Mouse (Mus musculus) gastrocnemius, postnatal 4 days (tissue): ENCODE measurements around the gene Inka1. TPM values are rescaled to one million over a fixed set of nuclear protein-coding genes. Genes with fewer than 3 reads are reported as not detected.

Source experiments
- DNase-seq, 2 experiments: peaks; one replicate each; pipeline ENCODE4 v3.0.0; 2021 to 2022; ENCODE audit warnings: low spot score in 2 of 2, mixed read lengths in 2 of 2
- total RNA-seq, 2 experiments: library from RNA; stranded (reverse); gene quantifications; 2 replicates each; pipeline ENCODE4 v1.2.3; 2021

Gene Inka1
- total RNA-seq, 2 experiments from 2014 or later = 18.8 to 22.1 TPM

DNA sequence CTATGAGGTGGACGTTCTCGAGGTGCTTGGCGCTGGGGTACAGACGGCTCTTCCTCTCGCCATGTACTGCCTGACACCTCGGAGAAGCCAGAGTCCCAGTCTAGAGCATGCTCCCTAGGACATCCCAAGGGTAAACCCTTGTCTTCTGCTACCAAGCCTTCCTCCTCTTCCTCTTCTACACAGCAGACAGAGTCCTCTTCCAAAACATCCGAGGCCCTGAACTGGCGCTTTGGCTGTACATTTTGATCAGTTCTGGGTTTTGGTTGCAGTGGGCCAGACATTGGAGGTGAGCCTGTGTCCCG is 974 bp downstream of the Inka1 start:
- DNase-seq = no peak

DNA sequence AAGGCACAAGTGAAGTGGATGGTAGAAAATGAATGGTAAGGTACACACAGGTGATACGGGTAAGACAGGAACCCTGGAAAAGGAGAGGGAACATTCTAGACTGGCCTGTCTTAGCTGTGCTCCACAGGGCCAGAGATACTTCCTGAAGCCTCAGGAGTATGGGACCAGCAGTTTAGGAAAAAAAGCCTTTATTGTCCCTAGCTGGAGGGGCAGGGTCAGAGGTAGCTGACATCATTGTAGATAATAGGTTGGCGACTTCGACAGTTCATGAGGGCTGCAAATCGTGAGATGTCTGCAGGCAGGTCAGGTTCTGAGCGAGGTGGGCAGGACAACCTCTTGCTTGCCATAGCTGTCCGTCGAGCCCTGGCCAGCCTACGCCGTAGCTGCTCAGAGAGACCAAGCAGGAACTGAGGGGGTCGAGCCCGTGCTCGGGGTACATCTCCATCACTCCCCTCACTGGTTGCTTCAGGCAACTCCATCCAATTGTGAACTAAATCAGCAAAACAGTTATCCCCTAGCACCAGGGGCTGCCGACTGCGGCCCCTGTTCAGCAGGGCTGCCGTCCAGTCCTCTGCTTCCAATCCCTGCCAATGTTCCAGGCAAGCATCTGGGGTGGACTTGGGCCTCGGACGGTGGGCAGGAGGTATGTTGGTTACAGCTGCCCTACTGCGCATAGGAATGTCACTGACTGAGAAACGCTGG is 1.5 kb downstream of the Inka1 start:
- no peak for DNase-seq

DNA sequence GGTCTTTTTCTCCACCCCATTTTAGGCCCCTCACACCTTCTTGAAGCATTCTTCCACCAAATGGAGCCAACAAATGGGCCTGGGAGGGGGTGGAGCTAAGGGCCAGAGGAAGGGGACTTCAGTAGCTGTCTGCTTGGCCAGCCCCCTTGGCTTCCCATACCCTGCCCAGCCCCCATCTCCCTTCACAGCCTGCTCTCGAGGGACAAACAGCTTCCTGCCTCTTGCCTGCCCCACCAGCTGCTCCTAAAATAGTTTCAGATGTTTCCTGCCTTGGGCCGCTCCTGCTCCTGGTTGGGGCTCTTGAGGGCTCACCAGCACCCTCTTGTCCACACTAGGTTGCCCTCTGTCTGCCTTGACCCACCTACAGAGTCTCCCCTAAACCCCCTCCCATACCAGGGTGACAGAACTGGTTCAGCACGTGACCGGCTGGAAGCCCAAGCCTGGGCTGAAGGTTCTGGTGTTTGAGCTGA is 2.2 kb downstream of the Inka1 start:
- DNase-seq = peak; percentile 66 to 85

DNA sequence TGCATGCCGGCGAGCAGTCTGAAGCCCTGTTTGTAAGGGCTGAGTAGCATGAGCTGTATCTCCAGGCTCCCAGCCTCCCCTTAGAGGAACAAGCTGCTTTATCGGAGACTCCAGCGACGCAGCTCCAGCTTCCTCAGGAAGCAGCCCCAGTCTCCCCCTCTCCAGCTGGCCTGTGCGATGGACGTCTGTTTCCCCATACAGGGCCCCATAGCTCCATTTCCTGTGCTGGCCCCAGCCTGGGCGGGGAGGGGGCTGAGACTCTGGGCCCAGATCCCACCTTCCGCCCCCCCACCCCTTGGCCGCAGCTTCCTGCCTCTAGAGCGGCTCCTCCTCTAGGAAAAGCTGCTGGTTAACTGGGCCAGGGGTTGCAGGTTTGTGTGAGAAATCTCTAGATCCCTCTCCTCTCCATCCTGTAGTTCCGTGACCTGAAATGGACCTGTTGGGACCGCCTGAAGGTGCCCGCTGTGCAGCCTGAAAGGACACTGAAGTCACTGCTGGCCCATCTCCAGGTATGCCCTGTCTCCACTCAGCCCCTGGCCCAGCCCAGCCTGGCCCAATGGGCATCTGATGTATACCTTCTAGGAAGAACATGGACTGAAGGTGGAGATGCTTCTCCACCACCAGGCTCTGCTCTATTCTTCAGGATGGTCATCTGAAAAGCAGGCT is 2.9 kb downstream of the Inka1 start, which contains the start of gene Gm20661:
TSS of gene Gm20661 (plus strand) at position 378 of the 666 bp plus-strand sequence.
- DNase-seq = peak; percentile 69 to 83

DNA sequence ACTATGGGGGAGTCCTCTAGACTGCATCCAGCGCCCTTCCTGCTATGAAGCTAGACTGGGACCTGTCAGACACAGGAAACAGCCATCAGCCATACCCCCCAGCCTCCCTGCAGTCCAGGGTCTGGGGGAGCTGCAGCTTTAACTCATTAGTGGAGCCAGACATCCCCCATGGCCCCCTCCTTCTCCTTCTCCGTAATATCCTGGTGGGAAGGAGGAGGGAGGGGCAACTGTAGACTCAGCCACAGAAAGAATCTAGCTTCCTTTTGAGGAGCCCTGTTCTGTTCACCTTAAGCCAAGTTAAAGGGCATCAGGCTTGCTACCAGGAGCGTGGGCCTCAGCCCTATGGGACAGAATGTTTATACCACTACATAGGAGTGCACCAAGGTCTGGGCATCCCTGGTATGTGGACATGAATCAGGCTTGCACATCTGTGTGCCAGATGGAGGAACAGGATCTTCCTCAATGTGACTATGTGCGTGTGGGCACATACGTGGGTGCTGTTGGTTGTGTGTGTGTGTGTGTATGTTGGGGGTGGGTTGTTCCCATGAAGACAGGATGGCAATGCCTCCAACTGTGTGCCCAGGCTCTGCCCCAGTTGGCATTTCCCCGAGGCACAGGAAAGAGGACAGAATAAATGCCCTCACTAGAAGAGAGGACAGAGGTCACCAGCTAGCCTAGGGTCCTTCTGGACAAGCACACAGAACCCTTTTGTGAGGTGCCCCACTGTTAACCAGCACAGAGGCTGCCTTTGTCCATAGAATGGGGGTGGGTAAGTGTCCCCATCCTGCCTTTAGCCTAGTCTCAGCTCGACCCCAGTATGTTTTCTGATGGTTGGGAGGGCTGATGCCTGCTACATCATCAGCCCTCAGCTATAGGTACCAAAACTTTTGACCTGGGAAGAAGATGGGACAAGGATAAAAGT is 3.7 kb downstream of the Inka1 start:
- no peak for DNase-seq

GRCm38 (mm10) chr9:107978815-107979214 is 6.9 kb downstream of the Inka1 start:
- no peak for DNase-seq

DNA sequence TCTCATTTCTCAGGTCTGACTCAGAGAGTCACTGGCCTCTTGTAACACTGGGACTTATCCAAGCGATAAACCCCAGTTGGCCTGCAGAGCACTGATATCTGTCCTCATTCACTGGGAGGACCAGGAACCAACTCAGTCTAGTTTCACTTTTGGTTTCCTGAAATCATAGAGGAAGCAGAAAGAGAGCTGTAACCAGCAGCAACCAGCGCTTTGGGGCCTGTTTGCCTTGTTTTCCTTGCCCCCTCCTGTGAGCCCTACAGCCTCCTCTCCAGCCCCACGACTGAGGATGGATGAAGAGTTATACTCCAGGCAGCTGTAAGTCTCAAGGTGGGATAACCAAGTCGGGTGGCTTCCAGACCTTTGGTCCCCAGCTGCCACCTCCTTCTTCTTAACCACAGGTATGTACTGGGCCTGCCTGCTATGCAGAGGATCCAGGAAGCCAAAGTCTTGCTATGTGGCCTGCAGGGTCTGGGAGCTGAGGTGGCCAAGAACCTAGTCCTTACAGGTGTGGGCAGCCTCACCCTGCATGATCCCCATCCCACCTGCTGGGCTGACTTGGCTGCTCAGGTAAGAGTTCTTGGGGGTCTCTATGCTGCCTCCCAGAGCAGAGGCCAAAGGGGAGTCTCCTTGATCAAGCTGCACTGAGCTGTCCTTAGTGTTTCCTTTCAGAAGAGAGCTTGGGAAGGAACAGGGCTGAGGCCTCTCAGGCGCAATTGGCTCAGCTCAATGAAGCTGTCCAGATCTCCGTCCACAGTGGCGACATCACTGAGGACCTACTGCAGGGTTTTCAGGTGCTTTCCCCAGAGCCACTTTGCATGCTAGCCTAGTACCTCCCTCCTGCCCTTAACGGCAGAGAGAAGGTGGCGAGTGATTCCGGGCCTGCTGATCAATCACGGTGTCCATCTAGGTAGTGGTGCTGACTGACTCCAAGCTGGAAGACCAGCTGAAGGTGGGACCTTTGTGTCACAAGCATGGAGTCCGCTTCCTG is 10.0 kb downstream of the Inka1 start, which contains the start of gene Uba7:
TSS of gene Uba7 (plus strand) at position 107 of the 988 bp plus-strand sequence.
- no peak for DNase-seq

- DNase-seq = no peak
These were observed 11.0 kb downstream of the Inka1 start for GRCm38 (mm10) chr9:107974491-107975171.

DNA sequence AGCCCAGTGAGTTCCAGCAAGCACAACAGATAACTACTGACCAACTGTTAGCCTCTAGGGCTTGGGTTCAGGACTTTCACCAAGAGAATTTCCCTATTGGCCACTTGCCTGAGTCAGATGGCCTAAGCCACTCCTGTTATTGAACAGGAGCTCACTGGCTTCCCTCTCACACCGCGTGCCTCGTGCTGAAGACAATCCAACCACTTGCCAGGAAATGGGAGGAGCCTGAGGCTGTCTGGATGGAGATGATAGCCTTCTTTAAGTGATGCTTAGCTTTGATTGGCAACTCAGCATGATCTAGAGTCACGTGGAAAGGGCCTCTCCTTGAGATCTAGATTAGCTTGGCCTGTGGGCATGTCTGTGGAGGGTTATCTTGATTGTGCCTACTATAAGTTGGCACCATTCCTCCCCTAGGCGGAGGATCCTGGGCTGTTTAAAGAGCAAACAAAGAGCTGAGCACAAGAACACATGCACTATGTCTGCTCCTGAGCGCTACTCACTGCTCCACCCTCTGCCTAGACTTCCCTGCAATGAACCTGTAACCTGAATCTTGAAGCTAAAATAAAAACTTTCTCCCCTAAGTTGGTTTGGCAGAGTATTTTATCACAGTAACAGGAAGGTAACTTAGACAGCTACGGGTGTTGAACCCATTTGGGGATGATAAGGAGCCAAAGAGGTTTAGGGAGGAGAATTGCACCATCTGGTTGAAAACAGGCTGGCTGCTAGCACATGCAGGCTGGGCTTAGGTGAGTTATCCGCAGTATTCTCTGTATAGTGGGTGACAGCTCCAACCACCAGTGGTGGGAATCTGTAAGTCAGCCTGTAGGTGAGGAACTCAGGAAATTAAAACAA is 13.8 kb downstream of the Inka1 start:
- DNase-seq = no peak

GRCm38 (mm10) chr9:107970311-107970710 is 15.4 kb downstream of the Inka1 start:
- DNase-seq = no peak

- no peak for DNase-seq
These were observed 17.1 kb downstream of the Inka1 start for GRCm38 (mm10) chr9:107968531-107968930.

GRCm38 (mm10) chr9:107967437-107967836 is 18.2 kb downstream of the Inka1 start:
- DNase-seq = no peak

- no peak for DNase-seq
These were observed 19.0 kb downstream of the Inka1 start for GRCm38 (mm10) chr9:107966676-107967075.

DNA sequence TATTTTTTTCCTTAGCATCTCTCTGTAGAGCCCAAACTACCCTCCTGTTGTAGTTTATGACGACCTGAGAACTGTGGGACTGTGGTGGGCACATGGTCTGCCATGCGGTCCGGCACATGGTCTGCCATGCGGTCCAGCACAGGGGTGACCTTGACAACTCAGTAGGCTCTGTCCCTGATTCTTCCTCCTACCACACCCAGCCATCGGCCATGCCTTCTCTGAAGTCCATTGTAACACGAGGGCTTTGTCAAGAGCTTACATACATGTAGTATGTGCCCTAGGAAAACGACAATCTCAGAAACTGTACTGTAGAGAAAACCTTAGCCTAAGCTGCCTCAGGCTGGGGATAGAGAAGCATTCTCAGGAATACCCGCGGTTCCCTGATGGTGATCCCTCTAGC is 21.0 kb downstream of the Inka1 start:
- DNase-seq = no peak

DNA sequence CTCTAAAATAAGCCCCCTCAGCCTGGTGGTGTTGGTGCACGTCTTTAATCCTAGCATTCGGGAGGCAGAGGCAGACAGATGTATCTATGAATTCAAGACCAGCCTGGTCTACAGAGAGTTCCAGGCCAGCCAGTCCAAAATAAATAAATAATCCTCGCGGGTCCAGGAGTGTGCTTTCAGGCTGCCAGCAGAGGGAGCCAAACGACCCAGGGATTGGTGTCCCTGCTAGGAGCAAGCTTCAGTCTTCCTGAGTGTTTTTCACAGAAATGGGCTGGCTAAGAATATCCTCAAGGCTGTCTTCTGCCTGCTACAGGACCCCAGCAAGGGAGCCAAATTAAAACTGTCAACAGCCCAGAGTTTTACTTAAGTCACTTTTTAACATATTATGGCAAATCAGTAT is 22.0 kb downstream of the Inka1 start:
- DNase-seq = peak; percentile 73 to 86

DNA sequence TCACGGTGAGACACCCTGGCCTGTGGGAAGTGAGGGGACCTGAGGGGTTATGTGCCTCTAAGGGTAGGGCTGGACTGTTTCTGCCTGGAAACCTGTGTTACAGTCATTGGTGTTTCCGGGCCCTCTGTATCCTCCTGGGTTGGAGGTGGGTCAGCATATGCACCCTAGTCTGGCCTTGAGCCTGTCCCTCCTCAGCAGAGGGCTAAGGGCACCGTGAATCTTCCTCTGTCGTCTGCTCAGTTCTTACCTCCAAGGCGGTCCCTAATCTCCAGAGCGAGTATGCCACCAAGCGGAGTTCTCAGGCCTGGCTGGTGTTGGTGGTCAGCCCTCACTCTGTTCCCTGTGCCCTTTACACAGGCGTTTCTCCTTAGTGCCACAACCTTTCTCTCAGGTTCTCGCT is 22.8 kb downstream of the Inka1 start:
- DNase-seq = no peak

DNA sequence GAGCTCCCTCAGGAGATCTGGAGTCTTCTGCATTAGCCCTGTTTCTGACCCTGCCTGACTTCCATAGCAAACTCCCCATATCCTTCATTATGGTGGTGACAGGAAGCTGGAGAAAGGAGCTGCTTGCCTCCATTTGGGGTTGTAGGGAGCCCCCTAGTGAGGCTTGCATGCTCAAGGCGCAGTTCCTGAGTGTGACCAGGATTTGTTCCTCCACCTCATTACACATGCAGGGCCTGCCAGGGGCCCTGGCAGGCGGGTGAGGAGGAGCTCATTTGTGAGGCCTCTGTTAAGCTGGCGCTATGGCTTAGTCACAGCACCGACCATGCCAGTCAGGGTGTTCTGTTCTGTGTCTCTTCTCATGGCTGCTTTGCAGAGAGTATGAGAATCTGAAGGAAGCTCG is 23.8 kb downstream of the Inka1 start:
- no peak for DNase-seq

DNA sequence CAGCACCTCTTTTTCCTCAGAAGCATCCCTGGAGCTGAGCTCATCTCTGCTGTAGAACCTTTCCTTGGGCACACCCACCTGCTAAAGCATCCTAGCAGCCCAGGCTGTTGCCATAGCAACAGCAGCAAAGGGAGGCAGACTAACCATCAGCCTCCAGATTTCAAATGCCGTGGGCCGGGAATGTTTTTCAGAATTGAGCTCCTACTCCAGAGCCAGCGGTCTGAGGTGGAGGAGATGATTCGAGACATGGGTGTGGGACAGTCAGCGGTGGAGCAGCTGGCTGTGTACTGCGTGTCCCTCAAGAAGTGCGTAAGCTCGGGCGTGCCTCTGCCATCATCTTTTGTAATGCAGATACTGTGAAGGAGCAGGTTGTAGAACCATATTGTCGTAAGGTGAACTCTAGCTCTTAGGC is 24.3 kb downstream of the Inka1 start:
- DNase-seq = no peak

DNA sequence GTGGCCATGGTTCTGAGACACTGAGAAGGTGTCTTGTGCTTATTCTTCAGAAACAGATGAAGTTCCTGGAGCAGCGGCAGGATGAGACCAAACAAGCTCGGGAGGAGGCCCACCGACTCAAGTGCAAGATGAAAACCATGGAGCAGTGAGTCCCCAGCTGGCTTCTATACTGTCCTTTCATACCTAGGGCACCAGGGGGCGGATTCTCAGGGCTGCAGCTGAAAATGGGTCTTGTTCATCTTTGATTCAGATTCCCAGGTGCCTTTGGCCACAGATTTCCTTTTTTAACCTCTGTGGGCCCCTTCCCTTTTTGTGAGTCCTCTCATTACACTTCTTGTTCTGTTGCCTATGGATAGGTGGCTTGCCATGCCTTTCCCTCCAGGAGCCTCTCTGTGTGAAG is 24.8 kb downstream of the Inka1 start:
- no peak for DNase-seq
